Mouse (Mus musculus) brain, adult 2 months (tissue): Measurements from ENCODE around the gene Olfr114.

Experiments
- DNase-seq: peaks from one replicate; pipeline ENCODE4 v3.0.0; 2011; ENCODE audit warnings: low read depth, low spot score

The Olfr114 gene

GRCm38 (mm10) chr17:37592643-37593042 is at the start of gene Olfr114:
Gene Olfr114 (minus strand): TSS chr17:37592743.
- no peak for DNase-seq

- no peak for DNase-seq
These were observed 34.5 kb upstream of the Olfr114 start, which contains the start of the genes Olfr115 and Olfr116 for GRCm38 (mm10) chr17:37627009-37627408. Gene Olfr115 (minus strand): TSS chr17:37627109. Gene Olfr116 (minus strand): TSS chr17:37627199.

- no peak for DNase-seq
These were observed 15.0 kb downstream of the Olfr114 start, which contains the start of gene Olfr113 for GRCm38 (mm10) chr17:37577563-37577962. Gene Olfr113 (minus strand): TSS chr17:37577663.

- no peak for DNase-seq
These were observed 23.2 kb downstream of the Olfr114 start, which contains the start of gene Olfr112 for GRCm38 (mm10) chr17:37569351-37569750. Gene Olfr112 (minus strand): TSS chr17:37569451.

GRCm38 (mm10) chr17:37558913-37559615 is 33.5 kb downstream of the Olfr114 start:
- DNase-seq = no peak

GRCm38 (mm10) chr17:37543800-37544435 is 48.6 kb downstream of the Olfr114 start:
- peak; percentile 2 for DNase-seq

- no peak for DNase-seq
These were observed 51.0 kb downstream of the Olfr114 start for GRCm38 (mm10) chr17:37541454-37542119.
